Comparison of ENCODE assay signal across 13 mouse cellular contexts in genomic region chr12:85830691-85831090, GRCm38 (mm10). TPM values are rescaled to one million over a fixed set of nuclear protein-coding genes. Genes with fewer than 3 reads are reported as not detected.
A peak's percentile ranks its signal among the peaks of the same experiment; 100 is the strongest.
DNase-seq lines count a peak whose midpoint lies in the region; ATAC-seq and TF ChIP-seq lines count a peak whose summit lies in the region.
"Had no signal": no experiment of that assay in that cellular context is flagged by ENCODE, and none has a peak within 500 bp of the region (broad histone marks: within the 10 kb centered on the region; RNA-seq: fewer than 3 reads in every experiment).

No protein-coding gene starts in this region.

- no peak overlapping the region for H3K4me2 ChIP-seq in forebrain, embryonic 11.5 days (ENCODE audit: low read depth, low read length, severe bottlenecking)
- H3K4me2 ChIP-seq: intestine, embryonic 15.5 days; liver, embryonic 13.5 days had no signal

- no peak overlapping the region for H3K4me3 ChIP-seq in left cerebral cortex, adult 2 months
- H3K4me3 ChIP-seq in forebrain, embryonic 11.5 days (ENCODE audit: low read depth, low read length) = no peak overlapping the region
- H3K4me3 ChIP-seq: embryonic facial prominence, embryonic 10.5 days; intestine, embryonic 15.5 days; liver, embryonic 13.5 days had no signal

- H3K27me3 ChIP-seq in forebrain, embryonic 11.5 days (ENCODE audit: control insufficient read depth, insufficient read depth, low read length) = no peaks in the 10 kb centered on the region
- H3K27me3 ChIP-seq: intestine, embryonic 15.5 days; liver, embryonic 13.5 days; Patski had no signal

- ATAC-seq in forebrain, embryonic 11.5 days (replicated peaks; ENCODE audit: low FRiP score) = no peak
- ATAC-seq: CD4-positive, CD25-positive, alpha-beta regulatory T cell, adult 4 months; intestine, embryonic 15.5 days; Patski had no signal

- H3K36me3 ChIP-seq in forebrain, embryonic 11.5 days (ENCODE audit: control insufficient read depth, insufficient read depth, low read length) = no peaks in the 10 kb centered on the region; the same call in 1 of the 2 replicates
- H3K36me3 ChIP-seq: intestine, embryonic 15.5 days had no signal

- TF ChIP-seq CTCF in left cerebral cortex, adult 2 months (IDR thresholded peaks at IDR 0.05) = no peak

- DNase-seq in heart, adult 11 months = peak; percentile 79
- no peak for DNase-seq in heart, postnatal 25 days (ENCODE audit: low spot score)
- no peak for DNase-seq in left cerebral cortex, adult 2 months (ENCODE audit: extremely low spot score in 1 of 2, low spot score in 2 of 2)
- DNase-seq in left cerebral cortex, postnatal 14 days (ENCODE audit: low spot score in 2 of 2) = no peak
- DNase-seq in brain, adult 2 months (ENCODE audit: low read depth, low spot score) = peak; percentile 94
- DNase-seq in heart, postnatal 4 days = peak; percentile 54
- DNase-seq in forebrain, embryonic 11.5 days (ENCODE audit: low spot score) = no peak
- DNase-seq: liver, embryonic 13.5 days; right cerebral cortex, postnatal 25 days had no signal

- intact Hi-C loops in heart, postnatal 25 days (cut with DNase I) = no loop called here
- intact Hi-C loops in left cerebral cortex, adult 2 months (cut with DNase I) = no loop called here
- intact Hi-C loops in left cerebral cortex, postnatal 14 days (cut with DNase I) = no loop called here

- H3K27ac ChIP-seq in left cerebral cortex, adult 2 months = 0 out of 2 replicates have a peak overlapping the region, but pooled peaks have one; percentile 38
- H3K27ac ChIP-seq in forebrain, embryonic 11.5 days (ENCODE audit: low read depth, low read length) = no peak overlapping the region
- H3K27ac ChIP-seq: embryonic facial prominence, embryonic 10.5 days; intestine, embryonic 15.5 days; liver, embryonic 13.5 days had no signal

- H3K9ac ChIP-seq in forebrain, embryonic 11.5 days (ENCODE audit: low read length) = no peak overlapping the region
- H3K9ac ChIP-seq: intestine, embryonic 15.5 days; liver, embryonic 13.5 days had no signal

- no peaks in the 10 kb centered on the region for H3K9me3 ChIP-seq in forebrain, embryonic 11.5 days (ENCODE audit: control insufficient read depth, low read length)
- H3K9me3 ChIP-seq: embryonic facial prominence, embryonic 10.5 days; intestine, embryonic 15.5 days; liver, embryonic 13.5 days had no signal

- H3K4me1 ChIP-seq in forebrain, embryonic 11.5 days (replicated peaks; ENCODE audit: control insufficient read depth, insufficient read depth, low read length) = no peaks in the 10 kb centered on the region; the same call in 1 of the 2 replicates
- H3K4me1 ChIP-seq: intestine, embryonic 15.5 days had no signal

- WGBS in forebrain, embryonic 11.5 days = 90% methylated on average over 3 of the region's 3 CpGs

RNA-seq across cellular contexts. Expression of gene Ttll5, which starts 6.2 kb away (rescaled TPM):
- total RNA-seq in heart, postnatal 25 days (2021) = 10 to 100 TPM; 13.0 to 13.4 TPM
- total RNA-seq in left cerebral cortex, adult 2 months (2021) = 10 to 100 TPM; 45.4 to 47.7 TPM
- 10 to 100 TPM; 41.5 to 46.8 TPM for total RNA-seq in left cerebral cortex, postnatal 14 days (2021)
- total RNA-seq in heart, postnatal 4 days (2021) = 10 to 100 TPM; 16.8 to 17.9 TPM
- polyA plus RNA-seq in forebrain, embryonic 11.5 days (2014; fragmentation: Nextera tagmentation; extraction: Ambion mirVana) = 15.6 and 19.9 TPM in 2 replicates

RNA-seq across cellular contexts. Expression of gene Erg28, which starts 6.3 kb away (rescaled TPM):
- 1 to 10 TPM; 5.8 to 7.0 TPM for total RNA-seq in heart, postnatal 25 days (2021)
- 10 to 100 TPM; 48.9 to 51.8 TPM for total RNA-seq in left cerebral cortex, adult 2 months (2021)
- total RNA-seq in left cerebral cortex, postnatal 14 days (2021) = 10 to 100 TPM; 58.7 to 60.6 TPM
- 10 to 100 TPM; 15.2 to 19.0 TPM for total RNA-seq in heart, postnatal 4 days (2021)
- 101 and 107 TPM in 2 replicates for polyA plus RNA-seq in forebrain, embryonic 11.5 days (2014; fragmentation: Nextera tagmentation; extraction: Ambion mirVana)

Comparison
In these comparisons a context has a peak if more than half of its experiments do, and no peak if none do; other contexts are left out.
1. DNase-seq: peak in heart, adult 11 months (single experiment), brain, adult 2 months (single experiment) and heart, postnatal 4 days (single experiment); none in heart, postnatal 25 days (single experiment), left cerebral cortex, adult 2 months (0 of 2), left cerebral cortex, postnatal 14 days (0 of 2) and forebrain, embryonic 11.5 days (single experiment).